Mouse (Mus musculus): ENCODE data around the gene Alpk1.

The Alpk1 gene

DNA sequence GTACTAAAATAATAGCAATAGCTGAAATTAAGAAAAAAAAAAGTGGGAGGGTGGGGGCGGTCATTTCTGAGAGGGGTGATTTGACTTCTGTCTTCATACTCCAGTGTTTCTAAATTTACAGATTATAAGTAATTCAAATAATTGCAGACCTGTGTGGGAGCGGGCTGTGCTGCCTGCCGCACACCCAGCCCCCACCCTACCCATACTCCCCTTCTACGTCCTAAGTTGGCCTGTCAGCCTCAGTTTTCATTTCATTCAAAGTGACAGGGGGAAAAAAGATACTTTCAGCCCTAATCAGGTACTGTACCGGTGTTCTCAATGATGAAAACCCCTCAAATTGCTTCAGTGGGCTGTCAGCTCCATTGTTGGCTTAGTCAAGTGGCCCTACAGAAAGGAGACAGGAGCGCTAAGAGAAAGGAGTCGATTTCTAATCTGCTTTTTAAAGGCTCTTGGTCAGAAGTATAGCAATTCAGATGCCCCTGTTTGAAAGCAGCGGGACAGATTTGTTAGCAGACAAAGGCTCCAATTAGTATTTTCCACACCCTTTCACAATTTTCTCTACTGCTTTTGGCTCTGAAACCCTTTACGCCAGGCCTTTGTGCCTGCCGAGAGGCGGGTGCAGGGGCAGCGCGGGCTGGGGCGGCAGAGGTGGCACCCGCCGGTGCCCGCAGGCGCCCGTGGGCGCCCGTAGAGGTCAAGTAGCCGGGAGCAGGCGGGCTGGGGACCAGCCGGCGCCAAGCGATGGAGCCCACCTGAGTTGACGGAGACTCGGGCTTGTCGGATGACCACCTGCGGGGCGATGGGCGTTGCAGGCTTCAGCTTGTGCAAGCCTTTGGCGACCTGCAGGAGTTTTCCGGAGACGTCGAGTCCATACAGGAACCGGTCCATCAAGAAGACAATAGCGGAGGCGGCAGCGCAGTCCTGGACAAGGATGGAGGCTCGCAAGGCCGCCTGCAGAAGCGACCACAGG lies 85.2 kb downstream of the Alpk1 start:
- DNase-seq (ENCODE audit: low spot score in 2 of 2) = no peak

DNA sequence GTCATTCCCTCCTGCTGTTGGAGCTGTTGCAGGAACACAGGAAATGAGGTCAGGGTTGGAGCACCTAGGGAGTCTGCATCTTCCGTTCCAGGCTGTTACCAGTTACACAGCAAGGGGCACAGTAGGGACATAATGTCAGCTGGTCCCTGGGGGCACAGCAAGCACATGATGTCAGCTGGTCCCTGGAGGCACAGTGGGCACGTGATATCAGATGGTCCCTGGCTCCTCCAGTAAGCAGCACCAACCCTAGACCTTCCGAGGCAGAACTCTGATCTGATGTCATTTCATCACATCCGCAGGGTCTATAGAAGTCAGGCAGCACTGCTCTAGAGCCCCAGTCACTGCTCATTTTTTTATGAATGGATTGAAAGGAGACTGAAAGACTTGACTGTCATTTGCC lies 89.1 kb downstream of the Alpk1 start:
- no peak for DNase-seq (ENCODE audit: low spot score in 2 of 2)

DNA sequence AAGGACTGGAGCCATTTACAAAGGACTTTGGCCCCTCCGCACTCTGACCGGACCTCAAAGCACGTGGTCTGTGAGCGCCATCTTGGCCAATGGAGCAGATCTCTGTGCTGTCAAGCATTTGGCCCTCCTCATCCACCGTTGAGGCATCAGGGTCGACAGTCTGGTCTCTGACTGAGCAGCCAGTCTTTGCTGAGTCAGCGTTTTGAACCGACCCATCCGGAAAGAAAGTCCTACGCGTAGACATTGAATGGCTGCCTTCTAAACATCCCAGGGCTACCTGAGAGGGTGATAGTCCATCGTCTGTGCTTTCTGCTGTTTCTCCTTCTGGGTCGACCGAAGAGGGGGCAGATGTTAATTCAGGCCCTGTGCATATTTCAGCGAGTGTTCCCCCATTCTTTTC lies 100.6 kb downstream of the Alpk1 start:
- no peak for DNase-seq (ENCODE audit: low spot score in 2 of 2)

DNA sequence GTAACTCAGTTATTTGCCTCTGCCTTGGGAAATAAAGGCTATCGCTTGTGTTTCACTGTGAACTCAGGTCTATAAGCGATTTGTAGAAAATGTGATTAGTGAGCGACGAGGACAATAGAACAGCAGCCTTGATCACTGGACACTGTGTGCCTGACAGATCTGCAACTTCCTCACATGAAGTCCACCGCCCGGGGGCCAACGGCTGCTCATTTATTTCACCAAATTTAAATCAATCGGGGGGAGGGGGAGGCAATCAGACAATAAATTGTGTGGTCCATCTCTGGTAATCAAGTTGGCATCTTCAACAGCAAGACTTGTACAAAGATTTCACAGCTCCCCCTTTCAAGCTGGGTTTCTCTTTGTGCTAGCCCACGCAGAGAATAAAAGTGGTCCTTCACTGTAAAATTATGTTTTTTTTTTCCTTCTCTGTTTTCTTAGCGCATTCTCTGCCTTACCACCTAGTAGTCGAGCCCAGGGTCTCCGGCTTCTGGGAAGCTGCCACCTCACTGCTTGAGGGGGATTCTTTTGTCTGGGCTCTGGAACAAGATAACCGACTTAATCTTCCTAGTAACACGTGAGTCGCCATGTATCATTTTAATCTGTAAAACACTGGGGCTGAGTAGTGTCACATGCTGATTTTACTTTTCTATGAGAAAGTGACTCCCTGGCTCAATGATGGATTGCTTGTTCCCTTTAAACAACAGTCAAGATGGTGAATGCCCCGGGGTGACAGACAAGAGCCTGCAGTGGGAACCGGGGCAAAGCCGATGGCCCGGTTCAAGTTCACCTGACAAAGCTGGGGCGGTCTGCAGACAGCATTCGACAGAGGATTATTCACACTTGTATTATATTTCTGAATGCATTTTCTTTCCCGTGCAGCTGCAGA lies 118.4 kb downstream of the Alpk1 start:
- no peak for DNase-seq (ENCODE audit: low spot score in 2 of 2)

DNA sequence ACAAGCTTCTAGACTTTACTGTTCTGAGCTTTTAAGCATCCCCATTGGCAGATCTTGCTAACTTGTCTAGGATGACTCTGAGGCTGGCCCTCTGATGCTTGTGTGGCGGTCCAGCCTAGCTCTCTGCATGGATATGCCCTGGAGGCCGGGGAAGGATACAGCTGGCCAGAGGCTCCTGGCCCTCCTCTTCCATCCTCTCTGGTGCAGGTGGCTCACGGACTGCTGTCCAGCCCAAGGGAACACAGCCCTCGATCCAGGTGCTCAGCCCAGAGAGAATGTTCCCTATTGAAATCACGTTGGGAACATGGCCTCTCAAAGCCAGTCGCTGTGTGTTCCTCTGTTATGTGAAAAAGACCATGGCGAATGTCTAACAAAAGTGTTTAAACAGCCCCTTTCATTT lies 119.6 kb downstream of the Alpk1 start:
- DNase-seq (ENCODE audit: low spot score in 2 of 2) = no peak

DNA sequence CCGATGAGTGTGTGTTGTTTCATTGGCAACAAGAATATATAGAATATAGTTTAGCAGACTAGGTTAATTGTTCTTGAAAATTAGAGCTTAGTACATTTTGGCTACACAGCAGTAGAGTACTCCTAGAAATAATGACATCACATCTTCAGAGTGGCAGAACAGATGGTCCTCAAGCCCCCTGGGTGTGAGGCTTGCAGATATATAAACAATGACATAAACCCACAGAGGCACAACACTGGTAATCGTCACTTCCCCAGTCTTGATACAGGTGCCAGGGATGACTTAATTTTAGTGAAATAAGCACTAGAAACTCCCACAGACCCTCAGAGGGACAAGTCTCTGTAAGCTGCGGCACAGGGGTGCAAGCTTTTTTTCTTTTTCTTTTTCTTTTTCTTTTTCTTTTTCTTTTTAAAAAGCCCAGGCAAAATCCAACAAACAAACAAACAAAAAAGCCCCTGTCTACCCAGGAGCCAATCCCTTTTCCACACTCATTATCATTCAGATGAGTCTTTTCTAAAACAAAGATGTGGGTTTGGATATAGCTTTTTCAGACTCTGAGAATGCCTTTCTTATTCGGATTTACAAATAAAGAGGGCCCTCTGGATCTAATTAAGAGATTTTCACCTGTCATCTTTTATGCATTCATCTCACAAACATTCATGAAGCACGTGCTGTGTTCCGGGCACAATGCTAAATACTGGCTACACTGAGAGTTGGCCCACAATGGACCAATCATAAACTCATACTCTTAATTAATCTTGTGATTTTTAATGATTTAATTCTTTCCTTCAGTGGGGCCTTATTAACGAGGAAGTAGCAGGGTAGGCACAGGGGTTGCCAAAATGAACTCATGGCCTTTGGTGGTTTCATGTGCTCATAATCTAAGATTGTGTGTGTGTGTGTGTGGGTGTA lies 128.3 kb downstream of the Alpk1 start:
- DNase-seq (ENCODE audit: low spot score in 2 of 2) = no peak

DNA sequence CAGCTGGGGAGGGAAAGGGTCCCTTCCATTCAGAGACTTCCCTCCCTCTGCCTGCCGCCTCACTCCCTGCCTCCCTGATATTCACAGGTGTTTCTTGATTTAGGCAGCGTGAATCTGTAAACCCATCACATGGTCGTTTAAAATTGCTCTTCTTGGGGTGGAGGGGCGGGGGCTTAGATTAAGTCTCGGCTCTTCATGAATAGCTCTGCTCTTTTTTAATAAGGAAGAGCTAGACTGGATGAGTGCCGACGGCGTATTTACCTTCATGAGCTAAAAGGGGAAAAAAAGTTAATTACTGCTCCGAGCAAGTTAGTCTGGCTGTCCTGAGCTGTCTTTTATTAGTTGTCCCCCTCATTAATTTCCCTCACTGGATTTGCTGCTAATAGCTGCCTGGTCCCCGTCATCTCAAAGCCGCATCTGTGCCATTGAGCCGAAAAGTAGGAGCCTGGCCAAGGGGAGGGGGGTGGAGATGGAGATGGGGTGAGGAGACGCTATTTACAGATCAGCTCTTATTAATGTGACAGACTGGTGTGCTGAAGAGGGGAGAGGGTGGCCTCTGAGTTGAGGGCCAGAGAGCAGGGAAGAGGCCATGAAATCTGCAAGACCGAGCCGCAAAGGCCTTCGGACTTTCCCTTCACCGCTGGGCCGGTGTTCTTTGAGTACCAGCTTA lies 134.0 kb downstream of the Alpk1 start:
- no peak for DNase-seq (ENCODE audit: low spot score in 2 of 2)

DNA sequence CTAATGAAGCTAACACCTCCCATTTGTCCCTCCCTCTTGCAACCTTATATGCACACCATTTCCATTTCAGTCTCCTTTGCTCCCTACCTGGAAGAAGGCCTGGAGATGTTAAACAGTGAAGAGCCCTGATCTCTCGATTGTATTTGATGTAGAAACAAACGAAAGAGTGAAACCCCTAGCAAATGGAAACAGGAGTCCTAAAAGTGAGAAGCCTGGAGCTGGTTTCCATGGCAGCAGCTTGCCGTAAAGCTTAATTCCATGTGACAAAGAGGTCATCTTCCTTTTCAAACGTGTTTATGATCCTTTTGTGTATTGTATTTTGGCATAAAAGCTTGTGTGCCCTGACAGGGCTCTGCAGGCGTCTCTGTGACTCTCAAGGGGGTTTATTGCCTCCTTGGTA lies 138.1 kb downstream of the Alpk1 start:
- no peak for DNase-seq (ENCODE audit: low spot score in 2 of 2)

DNA sequence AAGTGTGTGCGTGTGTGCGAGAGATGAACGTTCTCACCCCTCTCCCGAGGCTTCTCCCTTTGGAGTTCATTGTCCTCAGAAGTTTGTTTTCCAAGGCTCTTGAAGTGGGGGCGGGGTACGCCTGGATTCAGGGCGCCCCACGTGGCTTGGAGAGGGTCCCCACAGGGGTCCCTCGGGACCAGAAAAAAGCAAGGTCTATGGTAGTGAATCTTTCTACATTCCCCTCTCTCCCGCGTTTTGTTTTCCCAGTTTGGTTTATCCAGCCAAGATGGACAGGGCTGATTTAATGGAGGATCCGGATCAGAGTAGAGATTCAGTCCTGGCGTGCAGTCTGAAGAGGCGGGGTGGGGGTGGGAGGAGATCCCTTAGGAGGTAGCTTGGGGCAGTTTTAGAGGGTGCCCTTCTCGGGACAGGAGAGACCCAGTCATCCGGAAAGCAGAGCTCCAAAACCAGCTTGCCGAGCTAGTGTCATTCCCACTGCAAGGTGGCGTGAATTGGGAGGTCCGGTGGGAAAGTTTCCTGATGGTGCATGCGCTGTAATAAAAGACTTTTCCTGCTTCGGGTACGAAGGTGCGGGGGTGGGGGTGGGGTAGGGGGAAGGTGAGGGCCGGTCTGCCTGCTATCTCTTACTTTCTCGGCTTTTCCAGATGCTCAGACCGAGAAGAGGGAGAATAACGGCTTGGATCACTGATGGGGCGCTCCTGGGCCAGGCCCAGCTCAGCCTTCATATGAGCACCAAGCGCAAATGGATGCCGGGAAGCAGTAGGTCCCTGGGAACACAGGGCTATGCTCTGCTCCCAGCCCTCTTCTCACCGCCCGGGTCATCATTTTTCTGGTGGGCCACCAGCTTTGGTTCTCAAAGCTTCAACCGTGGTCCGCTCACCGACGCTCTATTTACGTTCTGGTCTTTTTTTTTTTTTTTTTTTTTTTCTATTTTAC lies 139.3 kb downstream of the Alpk1 start:
- DNase-seq (ENCODE audit: low spot score in 2 of 2) = no peak

DNA sequence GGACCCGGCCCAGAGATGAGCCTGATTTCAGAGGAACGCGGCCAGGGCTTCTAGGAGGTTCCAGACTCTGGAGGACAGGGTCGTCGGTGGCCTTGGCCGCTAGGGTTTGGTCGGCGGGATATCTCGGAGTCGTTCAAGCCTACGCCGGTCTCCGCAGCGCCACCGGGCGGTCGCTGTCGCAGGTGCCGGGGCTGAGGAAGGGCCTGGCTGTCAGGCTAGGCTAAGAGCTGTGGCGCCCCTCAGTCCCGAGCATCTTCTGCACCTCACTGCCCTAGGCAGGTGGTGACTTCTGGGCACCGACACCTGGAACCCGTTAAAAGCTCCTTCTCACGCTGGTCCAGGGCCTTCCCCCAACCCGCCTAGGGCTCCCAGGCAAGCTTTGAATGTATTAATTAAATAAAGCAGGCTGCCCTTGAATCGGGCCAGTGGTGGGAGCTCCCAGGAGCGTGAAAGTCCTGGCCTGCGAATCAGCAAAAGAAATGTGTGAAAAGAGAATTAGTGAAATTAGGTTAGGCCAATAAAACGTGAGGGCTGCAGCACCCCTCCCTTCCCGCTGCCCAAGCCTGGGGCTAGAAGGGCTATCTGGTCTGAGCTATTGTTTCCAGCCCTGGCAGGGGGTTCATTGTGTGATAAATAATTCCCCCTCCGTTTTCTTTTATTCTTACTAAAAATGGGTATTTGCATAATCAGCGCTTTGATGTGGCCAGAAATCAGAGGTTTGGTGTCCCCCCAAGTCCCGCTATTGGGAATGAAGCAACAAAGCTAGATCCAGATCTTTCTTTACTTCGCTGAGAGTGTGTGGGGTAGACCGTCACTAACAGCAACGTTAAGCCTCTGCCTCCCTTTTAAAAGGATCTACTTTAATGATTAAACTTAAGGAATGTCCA lies 140.2 kb downstream of the Alpk1 start:
- DNase-seq (ENCODE audit: low spot score in 2 of 2) = no peak

DNA sequence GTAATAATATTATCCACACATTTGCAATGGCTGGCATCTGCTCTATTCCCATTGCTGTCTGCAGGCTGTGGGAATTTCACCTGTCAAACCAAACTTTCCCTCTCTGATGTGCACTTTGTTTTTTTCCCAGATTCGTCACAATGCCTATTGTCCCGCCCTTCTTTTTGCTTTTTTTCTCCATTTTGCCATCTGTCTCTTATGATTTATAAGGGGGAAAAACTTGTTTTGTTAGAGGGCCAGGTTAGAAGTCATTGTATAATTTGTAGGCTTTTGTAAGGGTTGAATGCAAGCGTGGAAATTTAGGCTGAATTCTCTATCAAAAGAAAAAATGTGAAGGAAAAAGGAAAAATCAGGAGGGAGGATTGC lies 145.4 kb downstream of the Alpk1 start:
- DNase-seq (ENCODE audit: low spot score in 2 of 2) = no peak

DNA sequence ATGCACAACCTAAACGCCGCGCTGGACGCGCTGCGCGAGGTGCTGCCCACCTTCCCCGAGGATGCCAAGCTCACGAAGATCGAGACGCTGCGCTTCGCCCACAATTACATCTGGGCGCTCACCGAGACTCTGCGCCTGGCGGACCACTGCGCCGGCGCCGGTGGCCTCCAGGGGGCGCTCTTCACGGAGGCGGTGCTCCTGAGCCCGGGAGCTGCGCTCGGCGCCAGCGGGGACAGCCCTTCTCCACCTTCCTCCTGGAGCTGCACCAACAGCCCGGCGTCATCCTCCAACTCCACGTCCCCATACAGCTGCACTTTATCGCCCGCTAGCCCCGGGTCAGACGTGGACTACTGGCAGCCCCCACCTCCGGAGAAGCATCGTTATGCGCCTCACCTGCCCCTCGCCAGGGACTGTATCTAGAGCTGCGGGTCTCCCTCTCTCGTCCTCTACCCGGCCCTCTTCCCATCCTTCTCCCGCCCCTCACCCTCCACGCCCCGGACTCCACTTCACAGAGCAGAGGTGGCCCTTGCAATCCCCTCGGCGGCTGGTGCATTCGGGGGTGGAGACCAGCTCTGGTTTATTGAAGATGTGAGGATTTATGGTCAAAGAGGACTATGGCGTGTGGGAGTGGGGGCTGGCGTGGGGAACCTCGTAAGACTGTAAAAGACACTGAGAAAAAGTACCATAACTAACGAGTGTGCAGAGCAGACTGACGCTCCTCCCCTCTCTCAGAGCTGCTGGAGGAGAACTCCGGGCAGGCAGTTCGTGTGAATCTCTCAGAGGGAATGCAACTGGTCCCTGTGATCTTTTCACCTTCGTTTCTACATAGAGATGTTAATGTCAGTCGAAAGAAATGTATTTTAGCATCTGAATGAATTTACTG lies 146.0 kb downstream of the Alpk1 start:
- DNase-seq (ENCODE audit: low spot score in 2 of 2) = peak in 1 of 2 experiments; percentile 59

DNA sequence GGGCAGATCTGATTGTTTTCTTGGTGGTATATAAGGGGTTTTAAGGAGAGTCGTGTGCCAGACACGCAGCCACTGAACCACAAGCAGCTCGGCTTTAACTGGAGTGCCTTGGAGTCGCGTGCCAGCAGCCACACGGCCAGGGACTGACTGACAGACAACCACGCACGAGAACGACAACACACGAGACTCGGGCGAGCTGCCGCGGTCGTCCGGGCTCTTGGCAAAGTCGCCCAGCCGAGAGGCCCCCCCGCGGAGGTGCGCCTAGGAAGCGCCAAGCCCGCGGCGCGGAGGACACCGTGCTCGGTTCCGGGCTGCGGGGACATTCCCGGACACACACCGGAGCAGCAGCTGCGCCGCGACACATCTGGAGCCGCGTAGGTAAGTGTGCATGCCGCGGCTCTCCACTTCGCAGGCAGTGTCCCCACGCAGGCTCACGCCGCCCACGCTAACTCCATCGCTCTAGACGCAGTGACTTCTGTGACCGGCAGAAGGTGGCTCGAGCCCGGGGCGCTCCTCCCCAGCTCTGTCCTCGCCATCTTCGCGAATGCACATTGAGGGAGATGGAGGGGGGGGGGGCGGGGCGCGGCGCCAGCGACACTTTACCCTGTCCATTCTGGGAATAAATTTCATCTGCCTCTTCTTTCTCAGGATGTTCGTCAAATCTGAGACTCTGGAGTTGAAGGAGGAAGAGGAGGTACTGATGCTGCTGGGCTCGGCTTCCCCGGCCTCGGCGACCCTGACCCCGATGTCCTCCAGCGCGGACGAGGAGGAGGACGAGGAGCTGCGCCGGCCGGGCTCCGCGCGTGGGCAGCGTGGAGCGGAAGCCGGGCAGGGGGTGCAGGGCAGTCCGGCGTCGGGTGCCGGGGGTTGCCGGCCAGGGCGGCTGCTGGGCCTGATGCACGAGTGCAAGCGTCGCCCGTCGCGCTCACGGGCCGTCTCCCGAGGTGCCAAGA lies 147.0 kb downstream of the Alpk1 start, which contains the start of gene Neurog2:
Gene Neurog2, plus strand, starts transcription at position 56 of the 953 bp plus-strand sequence.
- no peak for DNase-seq (ENCODE audit: low spot score in 2 of 2)

DNA sequence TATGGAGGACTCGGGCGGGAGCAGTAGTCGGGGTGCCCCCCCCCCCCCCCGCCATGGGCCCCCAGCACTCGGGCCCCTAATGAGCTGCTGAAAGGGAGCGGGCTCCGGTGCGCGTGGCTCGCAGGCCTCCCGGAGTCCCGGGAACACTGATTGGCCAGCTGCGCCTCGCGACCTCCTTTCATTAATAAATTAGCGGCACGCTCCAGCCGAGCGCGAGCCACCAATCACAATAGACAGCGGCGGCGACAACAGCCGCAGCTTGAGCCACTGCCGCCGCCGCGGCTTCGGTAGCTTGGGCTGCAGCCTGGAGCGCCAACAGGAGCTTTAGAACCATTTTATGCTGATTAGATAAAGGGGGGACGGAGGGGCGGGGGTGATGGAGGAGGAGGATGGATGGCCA lies 147.8 kb downstream of the Alpk1 start:
- DNase-seq (ENCODE audit: low spot score in 2 of 2) = no peak

DNA sequence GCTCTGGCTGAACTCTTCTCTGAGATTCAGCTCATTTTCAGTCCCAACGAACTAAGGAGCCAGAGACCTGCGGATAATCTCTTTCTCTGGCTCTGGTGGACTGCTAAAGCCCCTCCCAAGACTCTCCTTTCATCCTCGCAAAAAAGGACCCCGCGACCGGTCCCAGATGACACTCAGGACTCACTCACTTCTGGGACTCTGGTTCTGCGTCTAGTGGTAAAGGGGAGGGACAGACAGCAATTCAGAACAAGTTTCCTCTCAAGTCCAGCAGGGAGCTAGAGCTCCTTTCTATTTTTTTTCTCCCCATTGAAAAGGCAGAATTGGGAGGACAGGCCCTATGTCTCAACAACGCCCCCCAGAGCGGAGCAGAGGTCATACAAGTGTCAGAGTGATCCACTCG lies 148.7 kb downstream of the Alpk1 start:
- no peak for DNase-seq (ENCODE audit: low spot score in 2 of 2)

DNA sequence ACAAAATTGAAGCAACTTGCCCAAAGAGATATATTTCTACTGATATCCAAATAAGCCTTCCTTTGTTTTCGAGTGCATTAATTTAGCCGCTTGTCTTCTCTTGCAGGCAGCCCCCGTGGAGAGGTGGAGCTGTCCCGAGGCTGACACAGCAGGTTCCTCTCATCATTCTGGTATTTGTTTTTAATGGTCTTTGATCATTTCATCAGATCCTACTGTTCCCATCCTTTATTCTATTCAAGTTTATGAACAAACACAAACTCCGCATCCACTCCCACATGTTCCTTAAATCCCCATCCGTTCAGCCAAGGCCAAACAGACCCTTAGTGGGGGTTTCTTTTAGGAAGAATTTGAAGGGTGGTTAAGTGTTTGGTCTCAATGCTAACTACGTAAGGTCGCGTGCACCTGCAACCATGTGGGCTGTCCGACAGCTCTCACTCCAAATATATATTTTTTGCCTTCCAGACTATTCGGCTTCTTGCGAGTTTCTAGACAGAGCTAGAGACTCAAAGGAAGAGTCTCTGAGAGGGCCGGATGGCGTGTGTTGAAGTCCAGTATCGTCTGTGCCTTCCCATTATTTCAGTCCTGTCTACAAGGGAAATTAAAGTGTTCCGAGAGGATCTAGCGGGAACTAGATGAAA lies 149.5 kb downstream of the Alpk1 start:
- DNase-seq (ENCODE audit: low spot score in 2 of 2) = no peak
